Mouse (Mus musculus): ENCODE measurements around the gene Slc30a9. TPM values are rescaled to one million over a fixed set of nuclear protein-coding genes. Genes with fewer than 3 reads are reported as not detected.

The Slc30a9 gene
- polyA plus RNA-seq, 1 experiment: 22.9 TPM

DNA sequence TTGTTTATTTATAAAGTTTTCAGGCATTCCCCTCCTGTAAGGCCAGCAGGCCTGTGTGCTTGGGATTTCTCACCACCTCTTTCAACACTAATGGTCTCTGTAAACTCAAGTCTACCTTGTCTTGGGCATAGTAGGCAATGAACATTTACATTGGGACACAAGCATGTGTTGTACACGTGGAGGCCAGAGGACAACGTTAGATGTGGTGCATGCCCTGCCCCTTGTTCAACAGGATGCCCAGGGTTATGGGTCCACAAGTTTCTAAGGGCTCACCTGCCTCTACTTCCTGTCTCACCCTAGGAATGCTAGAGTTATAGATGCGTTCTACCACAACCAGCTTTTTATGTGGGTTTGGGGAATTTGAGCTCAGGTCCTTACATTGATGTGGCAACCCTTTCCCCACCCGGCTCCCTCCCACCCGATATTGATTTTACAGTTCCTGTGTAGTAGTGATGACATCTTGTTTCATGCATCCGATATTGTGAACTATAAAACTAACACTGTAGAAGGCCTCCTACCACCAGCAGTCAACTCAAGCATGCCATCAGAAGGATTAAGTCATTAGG lies 6.8 kb upstream of the Slc30a9 start:
- no peaks in the 10 kb centered on the region for H3K27me3 ChIP-seq (ENCODE audit: control insufficient read depth, insufficient read depth, low read length)
- TF ChIP-seq CTCF (IDR thresholded peaks at IDR 0.05; ENCODE audit: control insufficient read depth, insufficient read depth, insufficient replicate concordance, low read depth, low read length): no peak
- TF ChIP-seq POLR2A (IDR thresholded peaks at IDR 0.05; ENCODE audit: control insufficient read depth, low read depth, low read length): no peak

DNA sequence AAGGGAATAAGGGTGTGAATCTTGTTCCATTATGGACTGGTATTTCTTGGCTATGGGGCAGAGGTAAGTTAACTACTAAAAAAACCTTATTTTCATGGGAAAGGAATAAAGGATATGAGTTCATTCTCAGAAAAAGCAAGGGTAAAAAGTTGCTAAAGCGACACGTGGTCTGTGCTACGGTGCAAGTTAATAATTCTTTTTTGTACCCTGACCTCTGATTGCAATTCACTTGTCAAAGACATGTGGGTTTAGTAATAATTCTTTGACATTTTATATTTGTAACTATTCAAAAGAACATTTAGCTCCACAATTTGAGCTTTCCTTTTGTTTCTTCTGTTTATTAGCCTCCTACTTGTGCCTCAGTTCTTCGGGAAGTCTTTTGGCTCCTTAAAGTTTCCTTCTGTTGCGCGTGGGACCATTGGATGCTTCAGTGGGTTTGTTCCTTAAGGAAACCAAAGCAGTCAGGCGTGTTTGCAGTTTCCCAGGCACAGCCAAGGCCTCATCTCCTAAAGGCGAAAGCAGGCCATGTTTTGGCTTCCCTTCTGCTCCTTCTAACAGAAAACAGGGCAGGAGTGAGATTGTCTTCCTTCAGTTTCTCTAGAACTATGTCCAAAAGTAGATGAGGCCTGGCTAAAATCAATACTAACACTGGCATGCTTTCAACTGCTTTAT lies 5.7 kb upstream of the Slc30a9 start:
- TF ChIP-seq CTCF (IDR thresholded peaks at IDR 0.05; ENCODE audit: control insufficient read depth, insufficient read depth, insufficient replicate concordance, low read depth, low read length) (no peak), POLR2A (IDR thresholded peaks at IDR 0.05; ENCODE audit: control insufficient read depth, low read depth, low read length) (no peak)
- no peaks in the 10 kb centered on the region for H3K27me3 ChIP-seq (ENCODE audit: control insufficient read depth, insufficient read depth, low read length)
- no peaks in the 10 kb centered on the region for H3K4me1 ChIP-seq (ENCODE audit: control insufficient read depth, insufficient read depth, low read length)
- H3K36me3 ChIP-seq (ENCODE audit: control insufficient read depth, insufficient read depth, low read length): no peaks in the 10 kb centered on the region
- H3K27ac ChIP-seq (ENCODE audit: control insufficient read depth, insufficient read depth, low read depth, low read length): no peak overlapping the region
- H3K4me3 ChIP-seq (ENCODE audit: control insufficient read depth, low read depth, low read length): no peak overlapping the region

More for the DNA sequence above, 6.8 kb upstream of the Slc30a9 start:
- Histone ChIP-seq H3K4me3 (ENCODE audit: control insufficient read depth, low read depth, low read length) (no peak overlapping the region), H3K4me1 (ENCODE audit: control insufficient read depth, insufficient read depth, low read length) (no peaks in the 10 kb centered on the region), H3K27ac (ENCODE audit: control insufficient read depth, insufficient read depth, low read depth, low read length) (no peak overlapping the region), H3K36me3 (ENCODE audit: control insufficient read depth, insufficient read depth, low read length) (no peaks in the 10 kb centered on the region)

DNA sequence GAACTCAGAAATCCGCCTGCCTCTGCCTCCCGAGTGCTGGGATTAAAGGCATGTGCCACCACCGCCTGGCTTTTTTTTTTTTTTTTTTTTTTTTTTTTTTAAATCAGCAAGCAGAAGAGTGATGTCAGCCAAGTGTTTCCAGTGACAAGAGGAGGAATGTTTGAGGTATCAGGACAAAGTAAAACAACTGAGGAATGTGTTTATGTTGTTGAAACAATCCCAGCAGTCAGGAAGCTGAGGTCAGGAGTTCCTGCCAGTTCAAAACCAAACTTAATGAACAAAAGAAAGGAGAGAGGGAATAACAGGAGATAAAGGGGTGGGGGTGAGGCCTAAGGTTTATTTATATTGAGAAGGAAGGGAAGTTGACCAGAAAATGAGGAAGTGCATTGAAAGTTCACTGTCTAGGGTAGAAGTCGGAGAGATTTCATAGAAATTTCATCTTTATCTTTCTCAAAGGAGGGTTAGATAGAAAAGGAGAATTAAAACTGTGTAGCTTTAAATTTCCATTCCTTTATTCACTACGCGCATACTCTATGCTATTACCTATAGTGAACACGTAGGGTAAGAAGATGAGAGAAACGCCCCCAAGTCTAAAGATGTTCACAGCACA lies 4.9 kb upstream of the Slc30a9 start:
- H3K4me1 ChIP-seq (ENCODE audit: control insufficient read depth, insufficient read depth, low read length): no peaks in the 10 kb centered on the region
- no peaks in the 10 kb centered on the region for H3K36me3 ChIP-seq (ENCODE audit: control insufficient read depth, insufficient read depth, low read length)
- no peak for TF ChIP-seq POLR2A (IDR thresholded peaks at IDR 0.05; ENCODE audit: control insufficient read depth, low read depth, low read length)
- TF ChIP-seq CTCF (IDR thresholded peaks at IDR 0.05; ENCODE audit: control insufficient read depth, insufficient read depth, insufficient replicate concordance, low read depth, low read length): no peak
- no peaks in the 10 kb centered on the region for H3K27me3 ChIP-seq (ENCODE audit: control insufficient read depth, insufficient read depth, low read length)
- H3K27ac ChIP-seq (ENCODE audit: control insufficient read depth, insufficient read depth, low read depth, low read length): no peak overlapping the region
- H3K4me3 ChIP-seq (ENCODE audit: control insufficient read depth, low read depth, low read length): no peak overlapping the region

GRCm38 (mm10) chr5:67303816-67304215 lies 2.9 kb upstream of the Slc30a9 start:
- Histone ChIP-seq H3K4me3 (ENCODE audit: control insufficient read depth, low read depth, low read length) (no peak overlapping the region), H3K36me3 (ENCODE audit: control insufficient read depth, insufficient read depth, low read length) (no peaks in the 10 kb centered on the region), H3K27me3 (ENCODE audit: control insufficient read depth, insufficient read depth, low read length) (no peaks in the 10 kb centered on the region), H3K4me1 (ENCODE audit: control insufficient read depth, insufficient read depth, low read length) (no peaks in the 10 kb centered on the region; the same call in 1 of the 2 replicates), H3K27ac (ENCODE audit: control insufficient read depth, insufficient read depth, low read depth, low read length) (no peak overlapping the region)
- TF ChIP-seq CTCF (IDR thresholded peaks at IDR 0.05; ENCODE audit: control insufficient read depth, insufficient read depth, insufficient replicate concordance, low read depth, low read length) (no peak), POLR2A (IDR thresholded peaks at IDR 0.05; ENCODE audit: control insufficient read depth, low read depth, low read length) (no peak)

DNA sequence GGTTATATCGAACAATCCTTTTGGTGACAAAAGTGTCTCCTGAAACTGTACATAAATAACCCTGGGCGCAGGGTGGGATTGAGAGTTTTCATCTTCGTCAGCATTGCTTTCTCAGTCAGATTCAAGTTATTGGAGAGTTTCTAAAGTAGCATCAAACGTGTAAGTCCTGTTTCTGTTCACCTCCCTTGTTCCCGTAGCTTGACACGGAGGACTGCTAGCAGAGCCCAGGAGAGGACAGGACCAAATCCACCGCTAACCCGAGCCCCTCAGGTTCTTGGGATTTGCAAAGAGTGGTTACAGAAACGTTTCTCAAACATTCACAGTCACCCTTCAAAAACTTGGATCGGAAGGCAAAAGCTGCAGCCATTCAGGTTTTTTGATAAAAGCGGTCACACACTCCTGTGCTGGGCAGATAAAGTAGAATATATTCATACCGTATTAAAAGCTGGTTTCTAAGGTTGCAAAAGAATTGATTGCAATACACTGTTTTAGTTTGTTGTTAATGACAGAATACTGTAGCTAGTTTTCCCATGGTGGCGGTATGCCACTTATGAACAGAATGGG lies 986 bp downstream of the Slc30a9 start:
- Histone ChIP-seq H3K27ac (ENCODE audit: control insufficient read depth, insufficient read depth, low read depth, low read length) (peak overlapping the region; percentile 60; the same call in 1 of the 2 replicates), H3K36me3 (ENCODE audit: control insufficient read depth, insufficient read depth, low read length) (no peaks in the 10 kb centered on the region), H3K4me1 (ENCODE audit: control insufficient read depth, insufficient read depth, low read length) (no peaks in the 10 kb centered on the region; the same call in 1 of the 2 replicates), H3K27me3 (ENCODE audit: control insufficient read depth, insufficient read depth, low read length) (no peaks in the 10 kb centered on the region), H3K4me3 (ENCODE audit: control insufficient read depth, low read depth, low read length) (peak overlapping the region; percentile 81)
- TF ChIP-seq CTCF (IDR thresholded peaks at IDR 0.05; ENCODE audit: control insufficient read depth, insufficient read depth, insufficient replicate concordance, low read depth, low read length) (no peak), POLR2A (IDR thresholded peaks at IDR 0.05; ENCODE audit: control insufficient read depth, low read depth, low read length) (no peak)

- no peak overlapping the region for H3K27ac ChIP-seq (ENCODE audit: control insufficient read depth, insufficient read depth, low read depth, low read length)
- no peaks in the 10 kb centered on the region; the same call in 1 of the 2 replicates for H3K36me3 ChIP-seq (ENCODE audit: control insufficient read depth, insufficient read depth, low read length)
- TF ChIP-seq CTCF (IDR thresholded peaks at IDR 0.05; ENCODE audit: control insufficient read depth, insufficient read depth, insufficient replicate concordance, low read depth, low read length) (no peak), POLR2A (IDR thresholded peaks at IDR 0.05; ENCODE audit: control insufficient read depth, low read depth, low read length) (no peak)
- no peaks in the 10 kb centered on the region for H3K27me3 ChIP-seq (ENCODE audit: control insufficient read depth, insufficient read depth, low read length)
- no peak overlapping the region for H3K4me3 ChIP-seq (ENCODE audit: control insufficient read depth, low read depth, low read length)
- no peaks in the 10 kb centered on the region; the same call in 1 of the 2 replicates for H3K4me1 ChIP-seq (ENCODE audit: control insufficient read depth, insufficient read depth, low read length)
Measured at GRCm38 (mm10) chr5:67311811-67312521, 5.2 kb downstream of the Slc30a9 start.

GRCm38 (mm10) chr5:67312522-67312851 lies 5.7 kb downstream of the Slc30a9 start:
- Histone ChIP-seq H3K27ac (ENCODE audit: control insufficient read depth, insufficient read depth, low read depth, low read length) (no peak overlapping the region), H3K4me1 (ENCODE audit: control insufficient read depth, insufficient read depth, low read length) (no peaks in the 10 kb centered on the region; the same call in 1 of the 2 replicates), H3K4me3 (ENCODE audit: control insufficient read depth, low read depth, low read length) (no peak overlapping the region), H3K27me3 (ENCODE audit: control insufficient read depth, insufficient read depth, low read length) (no peaks in the 10 kb centered on the region), H3K36me3 (ENCODE audit: control insufficient read depth, insufficient read depth, low read length) (no peaks in the 10 kb centered on the region; the same call in 1 of the 2 replicates)
- no peak for TF ChIP-seq CTCF (IDR thresholded peaks at IDR 0.05; ENCODE audit: control insufficient read depth, insufficient read depth, insufficient replicate concordance, low read depth, low read length)
- TF ChIP-seq POLR2A (IDR thresholded peaks at IDR 0.05; ENCODE audit: control insufficient read depth, low read depth, low read length): no peak

Measured in testis, adult 2 months (tissue).